Mouse (Mus musculus): ENCODE results near the gene D5Ertd579e. TPM values are rescaled to one million over a fixed set of nuclear protein-coding genes. Genes with fewer than 3 reads are reported as not detected.
A peak's percentile ranks its signal among the peaks of the same experiment; 100 is the strongest.

The D5Ertd579e gene
- polyA plus RNA-seq, 1 experiment from 2014 or later: 20.3 TPM

- no peaks in the 10 kb centered on the region for H3K9me3 ChIP-seq
- no peak for ATAC-seq (ENCODE audit: extremely low read depth, insufficient number of reproducible peaks, low FRiP score, low TSS enrichment)
- no peaks in the 10 kb centered on the region for H3K36me3 ChIP-seq
- peaks cover 32% of the 10 kb centered on the region for H3K4me1 ChIP-seq
- no peak overlapping the region for H3K9ac ChIP-seq
- H3K4me2 ChIP-seq: no peak overlapping the region
- WGBS: 85% methylated on average over 7 of the region's 7 CpGs
- H3K27ac ChIP-seq (replicated peaks): no peak overlapping the region
- H3K27me3 ChIP-seq (replicated peaks): 0 out of 2 replicates have a peak, but pooled peaks cover 2% of the 10 kb centered on the region
- H3K4me3 ChIP-seq: no peak overlapping the region
These were observed 115.9 kb downstream of the D5Ertd579e start for GRCm38 (mm10) chr5:36579967-36580366.

- Histone ChIP-seq H3K4me3 (no peak overlapping the region), H3K27ac (replicated peaks) (no peak overlapping the region), H3K36me3 (no peaks in the 10 kb centered on the region), H3K4me1 (peaks cover 42% of the 10 kb centered on the region), H3K4me2 (no peak overlapping the region), H3K9me3 (no peaks in the 10 kb centered on the region), H3K9ac (no peak overlapping the region), H3K27me3 (replicated peaks) (no peaks in the 10 kb centered on the region)
- 34% methylated on average over 2 of the region's 2 CpGs for WGBS
- ATAC-seq (ENCODE audit: extremely low read depth, insufficient number of reproducible peaks, low FRiP score, low TSS enrichment): no peak
These were observed 116.8 kb downstream of the D5Ertd579e start for GRCm38 (mm10) chr5:36578982-36579381.

GRCm38 (mm10) chr5:36576457-36576856 lies 119.4 kb downstream of the D5Ertd579e start:
- no peak overlapping the region for H3K4me2 ChIP-seq
- no peak overlapping the region for H3K4me3 ChIP-seq
- no peaks in the 10 kb centered on the region for H3K27me3 ChIP-seq (replicated peaks)
- H3K9me3 ChIP-seq: no peaks in the 10 kb centered on the region
- peaks cover 5% of the 10 kb centered on the region for H3K36me3 ChIP-seq
- H3K27ac ChIP-seq (replicated peaks): no peak overlapping the region
- H3K4me1 ChIP-seq: peaks cover 51% of the 10 kb centered on the region
- ATAC-seq (ENCODE audit: extremely low read depth, insufficient number of reproducible peaks, low FRiP score, low TSS enrichment): no peak
- H3K9ac ChIP-seq: no peak overlapping the region
- WGBS: 96% methylated on average over 3 of the region's 3 CpGs

GRCm38 (mm10) chr5:36575745-36576144 lies 120.1 kb downstream of the D5Ertd579e start:
- no peak overlapping the region for H3K4me2 ChIP-seq
- 77% methylated on average over 1 of the region's 1 CpGs for WGBS
- peaks cover 12% of the 10 kb centered on the region for H3K36me3 ChIP-seq
- H3K9ac ChIP-seq: no peak overlapping the region
- H3K9me3 ChIP-seq: no peaks in the 10 kb centered on the region
- peak overlapping the region; percentile 86; the same call in 1 of the 2 replicates for H3K27ac ChIP-seq (replicated peaks)
- ATAC-seq (ENCODE audit: extremely low read depth, insufficient number of reproducible peaks, low FRiP score, low TSS enrichment): no peak
- no peak overlapping the region for H3K4me3 ChIP-seq
- H3K4me1 ChIP-seq: peaks cover 44% of the 10 kb centered on the region
- no peaks in the 10 kb centered on the region for H3K27me3 ChIP-seq (replicated peaks)

GRCm38 (mm10) chr5:36575227-36575626 lies 120.6 kb downstream of the D5Ertd579e start:
- Histone ChIP-seq H3K27ac (replicated peaks) (peak overlapping the region; percentile 86), H3K4me1 (peaks cover 39% of the 10 kb centered on the region), H3K4me3 (no peak overlapping the region), H3K36me3 (peaks cover 17% of the 10 kb centered on the region), H3K9ac (no peak overlapping the region), H3K27me3 (replicated peaks) (no peaks in the 10 kb centered on the region), H3K4me2 (no peak overlapping the region), H3K9me3 (no peaks in the 10 kb centered on the region)
- ATAC-seq (ENCODE audit: extremely low read depth, insufficient number of reproducible peaks, low FRiP score, low TSS enrichment): no peak
- 63% methylated on average over 3 of the region's 3 CpGs for WGBS

- Histone ChIP-seq H3K4me3 (no peak overlapping the region), H3K4me1 (peaks cover 34% of the 10 kb centered on the region), H3K27me3 (replicated peaks) (no peaks in the 10 kb centered on the region), H3K4me2 (peak overlapping the region; percentile 34), H3K36me3 (peaks cover 19% of the 10 kb centered on the region), H3K27ac (replicated peaks) (peak overlapping the region; percentile 86), H3K9me3 (no peaks in the 10 kb centered on the region), H3K9ac (peak overlapping the region; percentile 44; the same call in 1 of the 2 replicates)
- 24% methylated on average over 8 of the region's 8 CpGs for WGBS
- no peak for ATAC-seq (ENCODE audit: extremely low read depth, insufficient number of reproducible peaks, low FRiP score, low TSS enrichment)
These were observed 121.5 kb downstream of the D5Ertd579e start for GRCm38 (mm10) chr5:36574147-36574870.

GRCm38 (mm10) chr5:36573354-36573753 lies 122.5 kb downstream of the D5Ertd579e start:
- no peak for ATAC-seq (ENCODE audit: extremely low read depth, insufficient number of reproducible peaks, low FRiP score, low TSS enrichment)
- Histone ChIP-seq H3K4me2 (no peak overlapping the region), H3K4me3 (no peak overlapping the region), H3K9me3 (no peaks in the 10 kb centered on the region), H3K36me3 (peaks cover 19% of the 10 kb centered on the region), H3K27ac (replicated peaks) (peak overlapping the region; percentile 54), H3K27me3 (replicated peaks) (no peaks in the 10 kb centered on the region), H3K4me1 (peaks cover 34% of the 10 kb centered on the region), H3K9ac (peak overlapping the region; percentile 24; the same call in 1 of the 2 replicates)
- WGBS: 29% methylated on average over 3 of the region's 3 CpGs

GRCm38 (mm10) chr5:36571371-36571770 lies 124.5 kb downstream of the D5Ertd579e start:
- Histone ChIP-seq H3K9me3 (no peaks in the 10 kb centered on the region), H3K9ac (no peak overlapping the region), H3K4me3 (no peak overlapping the region), H3K4me1 (peaks cover 52% of the 10 kb centered on the region), H3K27me3 (replicated peaks) (no peaks in the 10 kb centered on the region), H3K27ac (replicated peaks) (no peak overlapping the region), H3K4me2 (no peak overlapping the region), H3K36me3 (peaks cover 19% of the 10 kb centered on the region)
- ATAC-seq (ENCODE audit: extremely low read depth, insufficient number of reproducible peaks, low FRiP score, low TSS enrichment): no peak
- 89% methylated on average over 16 of the region's 16 CpGs for WGBS

GRCm38 (mm10) chr5:36570546-36571245 lies 125.1 kb downstream of the D5Ertd579e start:
- peaks cover 19% of the 10 kb centered on the region for H3K36me3 ChIP-seq
- H3K27ac ChIP-seq (replicated peaks): no peak overlapping the region
- no peaks in the 10 kb centered on the region for H3K27me3 ChIP-seq (replicated peaks)
- H3K4me2 ChIP-seq: no peak overlapping the region
- 77% methylated on average over 4 of the region's 4 CpGs for WGBS
- H3K9ac ChIP-seq: no peak overlapping the region
- no peaks in the 10 kb centered on the region for H3K9me3 ChIP-seq
- H3K4me1 ChIP-seq: peaks cover 49% of the 10 kb centered on the region
- H3K4me3 ChIP-seq: no peak overlapping the region
- no peak for ATAC-seq (ENCODE audit: extremely low read depth, insufficient number of reproducible peaks, low FRiP score, low TSS enrichment)

GRCm38 (mm10) chr5:36570098-36570497 lies 125.7 kb downstream of the D5Ertd579e start:
- ATAC-seq (ENCODE audit: extremely low read depth, insufficient number of reproducible peaks, low FRiP score, low TSS enrichment): no peak
- H3K27ac ChIP-seq (replicated peaks): no peak overlapping the region
- H3K4me2 ChIP-seq: no peak overlapping the region
- H3K4me3 ChIP-seq: no peak overlapping the region
- H3K27me3 ChIP-seq (replicated peaks): no peaks in the 10 kb centered on the region
- H3K36me3 ChIP-seq: peaks cover 19% of the 10 kb centered on the region
- H3K4me1 ChIP-seq: peaks cover 43% of the 10 kb centered on the region
- WGBS: 87% methylated on average over 7 of the region's 7 CpGs
- no peaks in the 10 kb centered on the region for H3K9me3 ChIP-seq
- no peak overlapping the region for H3K9ac ChIP-seq

- Histone ChIP-seq H3K4me1 (peaks cover 38% of the 10 kb centered on the region), H3K27ac (replicated peaks) (no peak overlapping the region), H3K4me2 (no peak overlapping the region), H3K9me3 (no peaks in the 10 kb centered on the region), H3K27me3 (replicated peaks) (no peaks in the 10 kb centered on the region), H3K36me3 (peaks cover 19% of the 10 kb centered on the region), H3K4me3 (no peak overlapping the region), H3K9ac (no peak overlapping the region)
- WGBS: 67% methylated on average over 4 of the region's 4 CpGs
- ATAC-seq (ENCODE audit: extremely low read depth, insufficient number of reproducible peaks, low FRiP score, low TSS enrichment): no peak
These were observed 127.7 kb downstream of the D5Ertd579e start for GRCm38 (mm10) chr5:36568118-36568517.

Measured in heart, embryonic 13.5 days (tissue).